Mouse (Mus musculus) embryonic facial prominence, embryonic 15.5 days (tissue): ENCODE measurements around the gene Zfp775. TPM values are rescaled to one million over a fixed set of nuclear protein-coding genes. Genes with fewer than 3 reads are reported as not detected.

Experiments
- ATAC-seq: fragments of 200-750 bp; cut with Nextera tagmentation; 2 replicates; pipeline ENCODE4 v1.8.0; 2017; ENCODE audit warnings: low read depth, moderate TSS enrichment; ENCODE audit not compliant: insufficient number of reproducible peaks, low FRiP score, low TSS enrichment
- H3K27ac ChIP-seq: fragments of 300-500 bp; sonication (generic); replicated peaks from 2 replicates; pipeline ENCODE4 v1.5.1; 2015; ENCODE audit warnings: mild to moderate bottlenecking, inconsistent platforms
- H3K27me3 ChIP-seq: fragments of 300-500 bp; sonication (generic); 2 replicates; pipeline ENCODE4 v1.6.1; 2015; ENCODE audit warnings: inconsistent platforms
- H3K36me3 ChIP-seq: fragments of 300-500 bp; sonication (generic); 2 replicates; pipeline ENCODE4 v1.6.1; 2015; ENCODE audit warnings: mild to moderate bottlenecking, inconsistent platforms
- H3K4me1 ChIP-seq: fragments of 300-500 bp; sonication (generic); 2 replicates; pipeline ENCODE4 v1.6.1; 2015; ENCODE audit warnings: inconsistent platforms
- H3K4me2 ChIP-seq: fragments of 300-500 bp; sonication (generic); replicated peaks from 2 replicates; pipeline ENCODE4 v1.6.1; 2015; ENCODE audit warnings: mild to moderate bottlenecking, inconsistent platforms
- H3K4me3 ChIP-seq: fragments of 300-500 bp; sonication (generic); replicated peaks from 2 replicates; pipeline ENCODE4 v1.5.1; 2015; ENCODE audit warnings: mild to moderate bottlenecking, inconsistent platforms
- H3K9ac ChIP-seq: fragments of 300-500 bp; sonication (generic); 2 replicates; pipeline ENCODE4 v1.6.1; 2015; ENCODE audit warnings: inconsistent platforms
- H3K9me3 ChIP-seq: fragments of 300-500 bp; sonication (generic); replicated peaks from 2 replicates; pipeline ENCODE4 v1.6.1; 2016; ENCODE audit warnings: inconsistent platforms
- whole genome bisulfite sequencing: fragments of 180-500 bp; shearing (Covaris S2); methylation state at CpG from one replicate; pipeline ENCODE4 v1.1.7; 2015; 5-methylcytosine and 5-hydroxymethylcytosine counted together
- polyA plus RNA-seq: library from polyadenylated mRNA; unstranded; fragments of >200 nt; fragmentation: Nextera tagmentation; extraction: Ambion mirVana; gene quantifications from 2 replicates; pipeline ENCODE4 v1.2.1, GENCODE M21; 2015

Gene Zfp775
- polyA plus RNA-seq, 1 experiment from 2014 or later = 5.9 TPM

DNA sequence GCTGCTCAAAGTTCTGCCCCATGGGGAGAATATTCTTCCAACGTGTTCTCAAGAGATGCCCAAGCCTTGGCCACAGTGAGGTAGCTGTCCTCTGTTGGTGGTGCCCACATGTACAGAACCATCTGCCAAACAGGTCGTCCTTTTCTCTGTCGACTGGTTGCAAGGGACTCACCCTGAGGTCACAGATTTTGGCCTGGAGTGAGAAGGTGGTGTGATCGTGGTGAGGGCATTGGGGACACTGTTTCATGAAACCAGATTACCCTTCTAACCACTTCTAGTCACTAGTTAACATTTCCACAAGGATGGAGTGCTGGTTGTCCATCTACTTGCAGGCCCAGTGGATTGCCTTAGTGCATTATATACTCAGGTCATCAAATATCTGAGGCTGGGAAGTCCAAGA lies 46.9 kb downstream of the Zfp775 start:
- WGBS = 78% methylated on average over 4 of the region's 4 CpGs
- no peak for ATAC-seq
- H3K4me1 ChIP-seq = no peaks in the 10 kb centered on the region

DNA sequence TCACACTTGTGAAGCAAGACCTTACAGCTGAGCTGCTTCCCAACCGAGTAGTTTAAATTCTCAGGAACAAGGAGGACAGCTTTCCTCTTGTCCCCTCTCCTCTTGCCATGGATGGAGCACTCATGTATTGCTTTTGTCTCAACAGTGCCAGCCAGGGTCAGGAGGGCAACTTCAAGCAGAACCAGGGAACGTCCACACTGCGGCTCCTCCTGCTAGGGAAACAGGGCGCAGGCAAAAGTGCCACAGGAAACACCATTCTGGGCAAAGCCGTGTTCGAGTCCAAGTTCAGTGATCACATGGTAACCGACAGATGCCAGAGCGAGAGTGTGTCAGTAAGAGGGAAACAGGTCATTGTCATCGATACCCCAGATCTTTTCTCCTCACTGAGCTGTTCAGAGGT lies 48.2 kb downstream of the Zfp775 start:
- Histone ChIP-seq H3K9me3 (no peaks in the 10 kb centered on the region), H3K4me3 (no peak overlapping the region), H3K36me3 (no peaks in the 10 kb centered on the region), H3K4me1 (no peaks in the 10 kb centered on the region), H3K27me3 (no peaks in the 10 kb centered on the region), H3K4me2 (no peak overlapping the region), H3K9ac (no peak overlapping the region), H3K27ac (no peak overlapping the region)
- WGBS = 83% methylated on average over 9 of the region's 9 CpGs
- no peak for ATAC-seq

More for the DNA sequence above, 46.9 kb downstream of the Zfp775 start:
- no peaks in the 10 kb centered on the region for H3K9me3 ChIP-seq
- H3K9ac ChIP-seq = no peak overlapping the region
- H3K27ac ChIP-seq = no peak overlapping the region
- no peak overlapping the region for H3K4me2 ChIP-seq
- no peak overlapping the region for H3K4me3 ChIP-seq
- H3K27me3 ChIP-seq = no peaks in the 10 kb centered on the region
- no peaks in the 10 kb centered on the region for H3K36me3 ChIP-seq

- WGBS = 77% methylated on average over 5 of the region's 5 CpGs
- H3K4me2 ChIP-seq = no peak overlapping the region
- no peaks in the 10 kb centered on the region for H3K36me3 ChIP-seq
- H3K9me3 ChIP-seq = no peaks in the 10 kb centered on the region
- no peak overlapping the region for H3K9ac ChIP-seq
- no peaks in the 10 kb centered on the region for H3K4me1 ChIP-seq
- H3K27ac ChIP-seq = no peak overlapping the region
- H3K27me3 ChIP-seq = no peaks in the 10 kb centered on the region
- no peak for ATAC-seq
- no peak overlapping the region for H3K4me3 ChIP-seq
Measured at GRCm38 (mm10) chr6:48658721-48659120, 56.9 kb downstream of the Zfp775 start.

GRCm38 (mm10) chr6:48664750-48665149 lies 62.9 kb downstream of the Zfp775 start:
- 75% methylated on average over 4 of the region's 4 CpGs for WGBS

GRCm38 (mm10) chr6:48665471-48665870 lies 63.6 kb downstream of the Zfp775 start:
- no peak overlapping the region for H3K27ac ChIP-seq
- ATAC-seq = no peak
- H3K4me3 ChIP-seq = no peak overlapping the region
- no peak overlapping the region for H3K9ac ChIP-seq
- no peaks in the 10 kb centered on the region for H3K36me3 ChIP-seq
- no peaks in the 10 kb centered on the region for H3K4me1 ChIP-seq
- no peaks in the 10 kb centered on the region for H3K9me3 ChIP-seq
- H3K4me2 ChIP-seq = no peak overlapping the region
- WGBS = 92% methylated on average over 9 of the region's 9 CpGs
- no peaks in the 10 kb centered on the region for H3K27me3 ChIP-seq

More at GRCm38 (mm10) chr6:48664750-48665149, 62.9 kb downstream of the Zfp775 start:
- ATAC-seq = no peak
- Histone ChIP-seq H3K4me3 (no peak overlapping the region), H3K4me1 (no peaks in the 10 kb centered on the region), H3K27me3 (no peaks in the 10 kb centered on the region), H3K4me2 (no peak overlapping the region), H3K9ac (no peak overlapping the region), H3K27ac (no peak overlapping the region), H3K36me3 (no peaks in the 10 kb centered on the region), H3K9me3 (no peaks in the 10 kb centered on the region)

GRCm38 (mm10) chr6:48666159-48666586 lies 64.3 kb downstream of the Zfp775 start:
- ATAC-seq = no peak
- no peaks in the 10 kb centered on the region for H3K27me3 ChIP-seq
- H3K27ac ChIP-seq = no peak overlapping the region
- H3K4me2 ChIP-seq = no peak overlapping the region
- no peak overlapping the region for H3K9ac ChIP-seq
- no peak overlapping the region for H3K4me3 ChIP-seq
- 51% methylated on average over 7 of the region's 7 CpGs for WGBS
- H3K36me3 ChIP-seq = no peaks in the 10 kb centered on the region
- no peaks in the 10 kb centered on the region for H3K9me3 ChIP-seq
- H3K4me1 ChIP-seq = no peaks in the 10 kb centered on the region

DNA sequence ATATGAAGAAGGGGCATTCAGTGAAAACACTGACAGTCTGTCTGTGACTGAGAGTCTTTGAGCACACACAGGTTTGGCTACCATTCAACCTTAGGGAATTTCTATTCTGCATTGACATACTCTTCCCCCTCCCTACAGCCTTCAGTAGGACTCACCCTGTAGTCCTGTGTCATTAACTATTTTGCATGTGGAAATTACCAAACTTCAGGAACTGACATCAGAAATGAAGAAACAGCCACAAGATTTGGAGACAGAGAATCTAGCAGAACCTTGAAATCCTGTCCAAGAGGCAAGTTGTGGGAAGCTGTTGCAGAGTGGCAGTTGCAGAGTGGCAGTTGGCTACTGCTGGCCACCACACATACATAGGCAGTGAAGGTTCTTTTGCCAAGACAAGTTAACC lies 66.2 kb downstream of the Zfp775 start:
- Histone ChIP-seq H3K4me2 (no peak overlapping the region), H3K27ac (no peak overlapping the region), H3K9ac (no peak overlapping the region), H3K9me3 (no peaks in the 10 kb centered on the region), H3K27me3 (no peaks in the 10 kb centered on the region), H3K4me3 (no peak overlapping the region), H3K36me3 (no peaks in the 10 kb centered on the region), H3K4me1 (no peaks in the 10 kb centered on the region)
- ATAC-seq = no peak

- 62% methylated on average over 2 of the region's 2 CpGs for WGBS
- H3K27me3 ChIP-seq = no peaks in the 10 kb centered on the region
- no peak overlapping the region for H3K4me3 ChIP-seq
- H3K4me1 ChIP-seq = no peaks in the 10 kb centered on the region
- H3K4me2 ChIP-seq = no peak overlapping the region
- no peak for ATAC-seq
- no peak overlapping the region for H3K9ac ChIP-seq
- no peak overlapping the region for H3K27ac ChIP-seq
- no peaks in the 10 kb centered on the region for H3K9me3 ChIP-seq
- H3K36me3 ChIP-seq = no peaks in the 10 kb centered on the region
Measured at GRCm38 (mm10) chr6:48669446-48669969, 67.6 kb downstream of the Zfp775 start.

Other genes with a start within 250 kb of the Zfp775 start
- gene Krba1, start 206.5 kb upstream of the Zfp775 start, polyA plus RNA-seq = 21.9 and 22.6 TPM in 2 replicates
- 28.5 and 29.5 TPM in 2 replicates for gene Zfp467, start 156.2 kb upstream of the Zfp775 start, polyA plus RNA-seq
- 0.25 and 0.51 TPM in 2 replicates for gene Sspo, start 153.8 kb upstream of the Zfp775 start, polyA plus RNA-seq
- 21.9 and 25.7 TPM in 2 replicates for gene Atp6v0e2, start 64.4 kb upstream of the Zfp775 start, polyA plus RNA-seq
- gene Lrrc61, start 47.3 kb upstream of the Zfp775 start, polyA plus RNA-seq = 11.8 and 13.7 TPM in 2 replicates
- gene Rarres2, start 29.3 kb upstream of the Zfp775 start, polyA plus RNA-seq = 13.5 and 17.7 TPM in 2 replicates
- gene Gm45021, start 12.5 kb upstream of the Zfp775 start, polyA plus RNA-seq = not detected in 2 replicates
- 26.6 and 28.6 TPM in 2 replicates for gene Repin1, start 8.2 kb upstream of the Zfp775 start, polyA plus RNA-seq
- not detected in 2 replicates for gene Gm44965, start 8.1 kb upstream of the Zfp775 start, polyA plus RNA-seq
- gene AI854703, start 24.7 kb downstream of the Zfp775 start, polyA plus RNA-seq = 1.3 and 1.5 TPM in 2 replicates
- 1.1 and 1.4 TPM in 2 replicates for gene Gimap8, start 45.2 kb downstream of the Zfp775 start, polyA plus RNA-seq
- 10.6 and 13.0 TPM in 2 replicates for gene Gimap9, start 74.1 kb downstream of the Zfp775 start, polyA plus RNA-seq
- 12.9 and 13.4 TPM in 2 replicates for gene Gimap4, start 82.5 kb downstream of the Zfp775 start, polyA plus RNA-seq
- 20.3 and 22.3 TPM in 2 replicates for gene Gimap6, start 106.2 kb downstream of the Zfp775 start, polyA plus RNA-seq
- gene Gm28053, start 116.5 kb downstream of the Zfp775 start, polyA plus RNA-seq = 0.83 and 1.3 TPM in 2 replicates
- 0.20 TPM in 1 of 2 replicates, not detected in the other for gene Gimap7, start 116.6 kb downstream of the Zfp775 start, polyA plus RNA-seq
- 10.5 and 13.3 TPM in 2 replicates for gene Gimap1, start 137.0 kb downstream of the Zfp775 start, polyA plus RNA-seq
- gene Gimap5, start 144.1 kb downstream of the Zfp775 start, polyA plus RNA-seq = 4.6 and 7.2 TPM in 2 replicates
- not detected in 2 replicates for gene Gimap3, start 168.8 kb downstream of the Zfp775 start, polyA plus RNA-seq
- 64.4 and 77.8 TPM in 2 replicates for gene Tmem176a, start 238.9 kb downstream of the Zfp775 start, polyA plus RNA-seq
- gene Tmem176b, start 239.4 kb downstream of the Zfp775 start, polyA plus RNA-seq = 212 and 224 TPM in 2 replicates